Mouse (Mus musculus) brain, embryonic 14.5 days (tissue): ENCODE measurements at regions not wholly inside any gene's neighbourhood (a gene's known extent, or its start where the extent isn't known, plus 50 kb on each side); places are given as distances from the start of the nearest gene placed in this dataset.

Experiments used
- DNase-seq: peaks from one replicate; pipeline ENCODE4 v3.0.0-alpha.2; 2011; ENCODE audit warnings: low read depth
- CTCF ChIP-seq: fragments of 200-500 bp; IDR thresholded peaks from 2 replicates; pipeline ENCODE4 v1.5.1; 2012; ENCODE audit warnings: inconsistent platforms, mild to moderate bottlenecking, moderate library complexity, borderline replicate concordance; ENCODE audit not compliant: insufficient read depth, insufficient read length; ENCODE audit errors: extremely low read depth
- POLR2A ChIP-seq: fragments of 200-500 bp; IDR thresholded peaks from 2 replicates; pipeline ENCODE4 v1.6.1; 2012; ENCODE audit warnings: mild to moderate bottlenecking, inconsistent platforms, borderline replicate concordance; ENCODE audit not compliant: poor library complexity, insufficient read depth, insufficient read length, severe bottlenecking; ENCODE audit errors: extremely low read depth

- no peak for TF ChIP-seq CTCF
- no peak for TF ChIP-seq POLR2A
- DNase-seq = peak; percentile 73
Observed at GRCm38 (mm10) chr1:30751138-30751907, 122.4 kb downstream of the Phf3 start.

GRCm38 (mm10) chr1:30741955-30742354 lies 131.8 kb downstream of the Phf3 start:
- TF ChIP-seq CTCF (no peak), POLR2A (no peak)
- DNase-seq = no peak

DNA sequence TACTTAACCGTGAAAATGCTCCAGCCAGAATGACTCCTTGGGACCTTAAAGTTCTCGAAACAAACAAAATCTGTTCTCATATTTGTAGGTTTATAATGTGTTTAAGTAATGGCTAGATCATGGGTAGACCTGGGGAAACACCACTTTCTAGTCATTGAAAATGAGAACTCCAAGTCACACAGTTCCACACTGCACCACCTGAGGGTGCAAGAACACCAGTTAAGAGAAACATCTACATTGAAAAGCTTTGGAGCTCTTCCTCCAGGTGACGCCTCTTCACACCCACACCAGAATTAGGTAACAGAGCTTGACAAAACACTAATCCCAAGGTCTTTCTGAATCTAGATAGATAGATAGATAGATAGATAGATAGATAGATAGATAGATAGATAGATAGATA lies 132.9 kb downstream of the Phf3 start:
- DNase-seq = peak; percentile 59
- TF ChIP-seq POLR2A (no peak), CTCF (peak; percentile 40; the same call in 1 of the 2 replicates)

DNA sequence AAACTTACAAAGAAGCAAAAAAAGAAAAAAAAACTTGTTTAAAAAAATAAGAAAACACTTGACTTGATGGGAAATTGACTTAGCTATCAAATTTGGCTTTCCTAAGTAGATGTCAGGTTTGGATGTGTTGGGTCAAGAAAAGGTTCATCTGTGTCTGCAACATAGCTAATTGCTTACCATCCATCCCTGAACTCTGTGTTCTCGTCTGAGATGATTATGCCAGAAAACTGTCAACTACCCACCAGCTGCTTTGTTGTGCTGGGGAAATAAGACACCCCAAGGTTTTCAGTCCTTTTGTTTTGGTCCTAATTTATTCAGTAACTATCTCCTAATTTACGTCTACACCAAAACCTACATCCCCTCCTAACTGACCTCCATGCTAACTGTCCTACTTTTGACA lies 152.2 kb downstream of the Phf3 start:
- TF ChIP-seq POLR2A (no peak), CTCF (no peak)
- DNase-seq = no peak

DNA sequence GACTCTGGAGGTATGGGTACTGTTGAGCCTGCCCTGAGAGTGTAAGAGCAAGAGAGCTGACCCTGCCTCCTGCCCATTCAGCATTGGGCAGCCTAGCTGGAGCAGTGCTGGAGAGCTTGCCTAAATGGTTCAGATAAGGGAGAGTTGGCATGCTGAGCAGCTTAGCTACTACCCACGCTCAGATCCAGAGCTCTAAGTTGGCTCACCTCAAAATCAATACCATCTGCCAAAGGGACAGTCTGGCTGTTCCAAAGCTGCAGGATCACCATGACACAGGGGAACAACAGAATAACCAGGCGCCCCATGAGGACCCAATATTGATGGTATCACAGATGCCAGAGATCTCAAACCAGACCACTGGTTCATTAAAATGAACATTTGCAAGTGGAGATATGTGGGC lies 152.9 kb downstream of the Phf3 start:
- DNase-seq = no peak
- no peak for TF ChIP-seq CTCF
- no peak for TF ChIP-seq POLR2A

- DNase-seq = no peak
- TF ChIP-seq CTCF (no peak), POLR2A (no peak)
Observed at GRCm38 (mm10) chr1:30718578-30718977, 155.1 kb downstream of the Phf3 start.

GRCm38 (mm10) chr1:30716346-30716745 lies 157.4 kb downstream of the Phf3 start:
- TF ChIP-seq CTCF (no peak), POLR2A (no peak)
- DNase-seq = no peak

GRCm38 (mm10) chr1:30701116-30701515 lies 172.6 kb downstream of the Phf3 start:
- DNase-seq = peak; percentile 62
- TF ChIP-seq POLR2A (no peak), CTCF (no peak)

GRCm38 (mm10) chr1:30700399-30701081 lies 173.2 kb downstream of the Phf3 start:
- peak; percentile 61; the same call in 1 of the 2 replicates for TF ChIP-seq CTCF
- TF ChIP-seq POLR2A = no peak
- DNase-seq = peak; percentile 89

DNA sequence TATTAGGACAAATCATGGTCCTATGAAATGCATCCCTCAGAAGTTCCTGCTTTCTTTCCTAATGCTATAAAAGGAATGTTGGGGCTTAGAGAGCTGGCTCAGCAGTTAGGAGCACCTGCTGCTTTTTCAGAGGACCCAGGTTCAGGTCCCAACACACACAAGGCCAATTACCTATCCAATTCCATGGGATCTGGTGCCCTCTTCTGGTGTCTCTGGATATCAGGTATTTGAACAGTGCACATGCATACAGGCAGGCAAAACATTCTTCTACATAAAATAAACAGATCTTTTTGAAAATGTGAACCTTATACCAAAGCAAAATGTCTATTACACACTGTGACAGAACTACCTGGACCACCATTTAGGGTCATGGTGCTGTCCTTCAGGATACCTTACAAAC lies 177.4 kb downstream of the Phf3 start:
- TF ChIP-seq CTCF = peak; percentile 21; the same call in 1 of the 2 replicates
- TF ChIP-seq POLR2A = no peak
- no peak for DNase-seq

- no peak for DNase-seq
Observed at GRCm38 (mm10) chr1:30685318-30685717, 188.4 kb downstream of the Phf3 start.

DNA sequence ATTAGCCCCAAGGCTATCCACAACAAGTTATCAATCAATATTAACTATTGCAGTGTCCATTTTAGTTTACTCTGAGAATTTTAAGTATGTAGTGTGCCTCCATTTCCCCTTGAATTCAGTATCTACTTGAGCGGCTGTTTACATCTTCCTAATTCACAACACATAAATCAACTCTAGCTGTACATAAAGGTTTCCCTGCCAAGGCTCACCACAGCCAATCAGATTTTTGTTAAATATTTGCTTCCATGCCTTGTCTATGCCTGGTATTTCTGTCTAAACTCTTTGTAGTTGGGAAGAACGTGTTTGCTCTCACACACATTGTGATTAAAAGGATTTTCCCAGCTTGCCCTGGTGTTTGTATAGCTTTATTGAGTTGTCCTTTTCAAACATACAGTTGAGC lies 189.8 kb downstream of the Phf3 start:
- TF ChIP-seq POLR2A (no peak), CTCF (no peak)
- no peak for DNase-seq

More at GRCm38 (mm10) chr1:30685318-30685717, 188.4 kb downstream of the Phf3 start:
- TF ChIP-seq CTCF = no peak
- TF ChIP-seq POLR2A = no peak

DNA sequence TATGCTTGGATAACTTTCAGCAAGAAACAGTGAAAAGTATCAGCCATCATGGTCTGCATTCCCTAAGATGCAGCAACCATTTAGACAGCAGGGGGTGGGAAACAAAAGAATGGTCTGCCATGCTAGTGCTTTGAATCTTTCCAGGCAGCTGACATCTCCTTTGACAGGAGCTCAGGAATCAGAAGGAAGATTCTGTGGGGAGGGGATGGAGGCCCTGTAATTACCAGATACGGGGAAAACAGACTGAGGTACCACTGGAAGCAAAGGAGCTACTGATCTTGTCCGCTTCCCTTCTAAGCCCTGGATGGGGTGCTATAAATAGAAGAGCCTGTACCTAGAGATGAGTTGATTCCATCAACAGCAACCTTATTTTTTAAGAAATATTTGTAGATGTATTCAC lies 233.9 kb downstream of the Phf3 start:
- peak; percentile 80 for DNase-seq

More for the DNA sequence above, 233.9 kb downstream of the Phf3 start:
- TF ChIP-seq POLR2A = no peak
- TF ChIP-seq CTCF = no peak
